Mouse (Mus musculus) heart, embryonic 16.5 days (tissue): ENCODE results near the gene Morn3. TPM values are rescaled to one million over a fixed set of nuclear protein-coding genes. Genes with fewer than 3 reads are reported as not detected.

ENCODE experiments used
- ATAC-seq: fragments of 200-750 bp; cut with Nextera tagmentation; replicated peaks from 2 replicates; pipeline ENCODE4 v1.8.0; 2017; ENCODE audit warnings: moderate number of reproducible peaks; ENCODE audit not compliant: insufficient read depth, low FRiP score; ENCODE audit errors: extremely low read depth
- H3K27ac ChIP-seq: fragments of 300-500 bp; sonication (generic); 2 replicates; pipeline ENCODE4 v1.5.1; 2014; ENCODE audit warnings: mild to moderate bottlenecking, low read length, control low read depth, moderate library complexity
- H3K27me3 ChIP-seq: fragments of 300-500 bp; sonication (generic); 2 replicates; pipeline ENCODE4 v1.6.1; 2014; ENCODE audit warnings: low read length, mixed read lengths; ENCODE audit not compliant: control insufficient read depth, insufficient read depth
- H3K36me3 ChIP-seq: fragments of 300-500 bp; sonication (generic); 2 replicates; pipeline ENCODE4 v1.6.1; 2014; ENCODE audit not compliant: control insufficient read depth, insufficient read depth
- H3K4me1 ChIP-seq: fragments of 300-500 bp; sonication (generic); 2 replicates; pipeline ENCODE4 v1.6.1; 2014; ENCODE audit warnings: low read length, mixed read lengths; ENCODE audit not compliant: control insufficient read depth, insufficient read depth
- H3K4me2 ChIP-seq: fragments of 300-500 bp; sonication (generic); 2 replicates; pipeline ENCODE4 v1.6.1; 2014; ENCODE audit warnings: low read depth, mild to moderate bottlenecking, control low read depth, low read length
- H3K4me3 ChIP-seq: fragments of 300-500 bp; sonication (generic); 2 replicates; pipeline ENCODE4 v1.5.1; 2014; ENCODE audit warnings: mild to moderate bottlenecking, control low read depth, low read length
- H3K9ac ChIP-seq: fragments of 300-500 bp; sonication (generic); 2 replicates; pipeline ENCODE4 v1.6.1; 2014; ENCODE audit warnings: low read length, control low read depth
- H3K9me3 ChIP-seq: fragments of 300-500 bp; sonication (generic); replicated peaks from 2 replicates; pipeline ENCODE4 v1.6.1; 2016; ENCODE audit warnings: low read length; ENCODE audit not compliant: control insufficient read depth
- WGBS: fragments of 180-500 bp; shearing (Covaris S2); extraction: QIAGEN DNeasy Blood & Tissue Kit; methylation state at CpG from one replicate; pipeline ENCODE4 v1.1.7; 2014; 5-methylcytosine and 5-hydroxymethylcytosine counted together
- polyA plus RNA-seq: library from polyadenylated mRNA; unstranded; fragments of >200 nt; fragmentation: Nextera tagmentation; extraction: Ambion mirVana; gene quantifications from 2 replicates; pipeline ENCODE4 v1.2.1, GENCODE M21; 2015

The Morn3 gene
- polyA plus RNA-seq, 1 experiment from 2014 or later = 1.5 TPM

DNA sequence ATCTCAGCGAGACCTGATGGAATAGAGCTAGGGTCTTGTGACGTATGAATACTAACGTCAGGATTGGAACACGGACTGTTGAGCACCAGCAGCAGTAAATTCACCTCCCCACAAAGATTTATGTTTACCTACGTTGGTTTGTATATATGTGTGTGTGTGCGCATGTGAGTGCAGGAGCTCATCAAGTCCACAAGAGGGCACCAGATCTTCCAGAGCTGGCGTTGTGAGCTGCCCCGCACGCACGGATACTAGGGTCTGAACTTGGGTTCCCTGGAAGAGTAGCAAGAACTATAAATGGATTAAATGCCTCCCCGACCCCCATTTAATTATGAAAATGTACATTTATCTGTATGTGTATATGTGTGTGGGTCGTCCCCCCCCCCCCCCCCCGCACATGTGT is 33.7 kb upstream of the Morn3 start:
- no peaks in the 10 kb centered on the region for H3K36me3 ChIP-seq
- H3K27ac ChIP-seq = no peak overlapping the region
- no peak overlapping the region for H3K9ac ChIP-seq
- no peak overlapping the region for H3K4me2 ChIP-seq
- H3K27me3 ChIP-seq = no peaks in the 10 kb centered on the region
- peaks cover 12% of the 10 kb centered on the region for H3K4me1 ChIP-seq
- no peak for ATAC-seq
- WGBS = 95% methylated on average over 12 of the region's 13 CpGs
- H3K4me3 ChIP-seq = no peak overlapping the region
- H3K9me3 ChIP-seq = peaks cover 3% of the 10 kb centered on the region; the same call in 1 of the 2 replicates

DNA sequence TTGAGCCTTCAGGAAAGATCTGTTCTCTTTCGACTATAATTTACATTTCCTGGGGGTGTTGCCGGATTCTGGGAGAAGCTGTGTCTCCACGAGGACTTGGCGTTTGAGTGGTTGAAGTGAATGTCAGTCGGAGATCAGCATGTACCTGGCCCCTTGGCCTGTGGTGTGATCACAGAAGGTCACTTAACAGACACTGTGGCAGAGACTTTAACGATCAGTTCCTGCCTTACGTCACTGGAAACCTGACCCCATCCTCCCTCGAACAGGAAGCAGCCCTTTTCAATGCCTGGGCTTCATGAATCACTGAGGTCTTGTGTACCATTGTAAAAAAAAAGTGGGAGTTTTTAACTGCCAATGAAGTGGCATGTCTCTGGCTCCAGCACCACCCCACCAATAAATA is 33.2 kb upstream of the Morn3 start:
- Histone ChIP-seq H3K27me3 (no peaks in the 10 kb centered on the region), H3K4me1 (peaks cover 15% of the 10 kb centered on the region), H3K27ac (peak overlapping the region; percentile 82), H3K9me3 (peaks cover 3% of the 10 kb centered on the region; the same call in 1 of the 2 replicates), H3K4me2 (peak overlapping the region; percentile 39; the same call in 1 of the 2 replicates), H3K4me3 (no peak overlapping the region), H3K9ac (no peak overlapping the region), H3K36me3 (no peaks in the 10 kb centered on the region)
- no peak for ATAC-seq
- WGBS = 56% methylated on average over 8 of the region's 8 CpGs

DNA sequence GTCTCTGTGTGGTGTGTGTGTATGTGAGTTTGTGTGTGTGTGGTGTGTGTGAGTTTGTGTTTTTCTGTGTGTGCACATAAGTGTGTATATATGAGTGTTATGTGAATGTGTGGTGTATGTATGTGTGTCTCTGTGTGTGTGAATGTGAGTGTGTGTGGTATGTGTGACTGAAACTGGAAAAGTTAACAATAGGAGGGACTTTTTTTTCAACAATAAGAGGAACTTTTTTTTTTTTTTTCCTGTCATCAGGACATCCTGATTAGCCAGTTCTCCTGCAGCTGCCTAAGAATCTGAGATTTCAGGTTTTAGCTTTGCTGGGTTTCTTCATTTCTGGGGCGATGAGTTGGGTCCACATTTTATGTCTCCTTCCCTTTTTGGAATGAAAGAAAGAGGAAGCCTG is 32.8 kb upstream of the Morn3 start:
- 66% methylated on average over 1 of the region's 1 CpGs for WGBS
- no peak for ATAC-seq
- Histone ChIP-seq H3K4me1 (peaks cover 17% of the 10 kb centered on the region), H3K9me3 (peaks cover 3% of the 10 kb centered on the region; the same call in 1 of the 2 replicates), H3K27me3 (no peaks in the 10 kb centered on the region), H3K9ac (no peak overlapping the region), H3K27ac (peak overlapping the region; percentile 82), H3K4me3 (no peak overlapping the region), H3K36me3 (no peaks in the 10 kb centered on the region), H3K4me2 (peak overlapping the region; percentile 39; the same call in 1 of the 2 replicates)

DNA sequence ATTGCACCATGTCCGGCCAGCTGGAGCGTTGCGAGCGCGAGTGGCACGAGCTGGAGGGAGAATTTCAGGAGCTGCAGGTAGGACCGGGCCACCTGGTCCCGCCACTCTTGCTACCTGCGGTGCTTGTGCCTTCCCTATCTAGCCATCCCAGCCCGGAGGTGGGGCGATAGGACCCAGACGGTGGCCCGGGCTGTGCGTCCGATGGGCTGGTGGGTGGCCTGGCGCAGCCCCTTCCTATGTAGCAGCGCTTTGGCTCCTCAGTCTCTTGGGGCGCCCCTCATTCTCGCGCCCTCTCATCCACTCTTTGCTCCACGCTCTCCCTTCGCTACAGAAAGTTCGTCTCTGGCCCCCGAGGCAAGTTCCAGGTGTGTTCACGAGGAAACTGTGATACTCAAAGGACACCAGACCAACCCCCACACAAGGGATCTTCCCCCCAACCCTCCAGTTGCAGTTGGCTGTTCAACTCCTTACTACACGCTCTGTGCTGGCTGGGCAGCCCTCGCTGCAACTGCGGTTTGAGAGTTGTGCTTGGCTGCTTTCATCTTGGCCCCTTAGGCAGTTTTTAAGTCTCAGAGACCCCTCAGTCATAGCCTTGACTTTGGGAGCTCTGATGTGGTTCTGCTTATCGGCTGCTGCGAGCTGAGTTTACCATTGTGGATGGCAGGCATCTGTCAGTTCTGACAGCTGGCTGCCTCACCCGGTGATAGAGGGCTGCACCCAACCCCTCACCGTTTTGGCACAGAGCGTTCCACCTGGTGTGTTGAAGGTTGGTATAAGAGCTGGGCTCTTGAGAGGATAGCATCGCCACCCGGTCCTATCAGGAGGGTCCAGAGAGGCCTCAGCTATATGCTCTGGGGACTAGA is 29.8 kb upstream of the Morn3 start:
- WGBS = under 1% methylated on average over 33 of the region's 35 CpGs
- Histone ChIP-seq H3K27me3 (no peaks in the 10 kb centered on the region), H3K4me3 (peak overlapping the region; percentile 95), H3K9ac (peak overlapping the region; percentile 90), H3K9me3 (peaks cover 3% of the 10 kb centered on the region; the same call in 1 of the 2 replicates), H3K4me1 (peaks cover 17% of the 10 kb centered on the region), H3K4me2 (peak overlapping the region; percentile 100), H3K36me3 (no peaks in the 10 kb centered on the region), H3K27ac (peak overlapping the region; percentile 85)
- ATAC-seq = peak; percentile 72

DNA sequence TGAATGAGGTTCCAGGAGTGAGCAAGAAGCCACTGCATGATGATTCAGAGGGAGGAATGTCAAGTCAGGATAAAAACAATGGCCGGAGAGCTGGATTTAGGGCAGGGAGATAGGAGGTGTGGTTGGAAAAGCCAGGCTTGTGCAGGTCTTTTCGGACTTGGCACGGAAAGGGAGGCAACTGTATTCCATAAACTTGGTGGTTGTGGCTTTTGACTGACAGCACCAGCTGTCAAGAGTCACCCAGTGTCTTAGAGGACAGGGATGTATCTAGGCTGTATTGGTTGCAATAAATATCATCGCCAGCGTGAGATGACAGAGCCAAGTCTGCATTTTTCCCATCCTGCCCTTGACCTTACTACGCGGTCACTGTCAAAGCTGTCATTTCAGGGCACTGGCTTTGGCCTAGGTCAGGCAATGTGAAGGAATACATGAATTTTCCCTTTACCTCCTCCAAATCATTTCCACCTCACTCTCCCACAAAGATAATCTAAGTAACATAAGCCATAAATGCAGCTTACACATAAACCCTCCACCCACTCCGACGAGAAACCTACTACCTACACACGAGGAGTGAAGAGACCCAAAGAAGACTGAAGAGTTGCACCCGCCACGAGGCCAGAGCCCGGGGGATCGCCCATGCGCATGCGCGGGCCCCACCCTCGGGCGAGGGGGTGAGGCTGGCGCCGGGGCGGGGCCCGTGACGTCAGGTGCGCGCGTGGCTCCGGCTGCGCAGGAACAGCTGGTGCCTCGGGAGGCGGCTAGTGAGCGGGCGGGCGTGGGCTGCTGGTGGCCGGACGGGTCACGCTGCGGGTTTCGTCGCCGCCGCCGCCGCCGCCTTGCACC is 29.0 kb upstream of the Morn3 start:
- H3K27ac ChIP-seq = peak overlapping the region; percentile 85
- peak; percentile 93 for ATAC-seq
- peaks cover 17% of the 10 kb centered on the region for H3K4me1 ChIP-seq
- peak overlapping the region; percentile 100 for H3K4me2 ChIP-seq
- no peaks in the 10 kb centered on the region for H3K27me3 ChIP-seq
- H3K4me3 ChIP-seq = peak overlapping the region; percentile 95
- peaks cover 3% of the 10 kb centered on the region; the same call in 1 of the 2 replicates for H3K9me3 ChIP-seq
- H3K36me3 ChIP-seq = no peaks in the 10 kb centered on the region
- peak overlapping the region; percentile 90 for H3K9ac ChIP-seq
- 5% methylated on average over 43 of the region's 45 CpGs for WGBS

DNA sequence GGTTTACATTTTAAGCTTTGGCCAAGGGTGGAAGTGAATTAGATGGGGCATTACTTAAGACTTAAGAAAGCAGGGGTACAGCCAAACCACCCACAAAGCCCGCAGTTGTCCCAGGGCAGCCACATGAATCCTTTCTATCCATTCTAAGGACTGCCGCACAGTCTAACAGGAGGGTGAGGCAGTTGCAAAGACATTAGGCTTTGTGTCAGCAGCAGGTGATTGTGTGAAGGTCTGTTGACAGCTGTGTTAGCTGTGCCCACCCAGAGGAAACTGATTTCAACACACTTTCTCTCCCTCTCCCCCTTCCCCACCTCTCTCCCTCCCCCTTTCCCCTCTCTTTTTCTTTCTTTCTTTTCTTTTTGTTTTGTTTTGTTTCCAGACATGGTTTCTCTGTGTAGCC is 21.9 kb upstream of the Morn3 start:
- Histone ChIP-seq H3K27ac (no peak overlapping the region), H3K4me1 (peaks cover 7% of the 10 kb centered on the region), H3K4me2 (no peak overlapping the region), H3K36me3 (no peaks in the 10 kb centered on the region), H3K9ac (no peak overlapping the region), H3K9me3 (no peaks in the 10 kb centered on the region), H3K27me3 (no peaks in the 10 kb centered on the region), H3K4me3 (no peak overlapping the region)
- no peak for ATAC-seq
- 83% methylated on average over 2 of the region's 2 CpGs for WGBS

DNA sequence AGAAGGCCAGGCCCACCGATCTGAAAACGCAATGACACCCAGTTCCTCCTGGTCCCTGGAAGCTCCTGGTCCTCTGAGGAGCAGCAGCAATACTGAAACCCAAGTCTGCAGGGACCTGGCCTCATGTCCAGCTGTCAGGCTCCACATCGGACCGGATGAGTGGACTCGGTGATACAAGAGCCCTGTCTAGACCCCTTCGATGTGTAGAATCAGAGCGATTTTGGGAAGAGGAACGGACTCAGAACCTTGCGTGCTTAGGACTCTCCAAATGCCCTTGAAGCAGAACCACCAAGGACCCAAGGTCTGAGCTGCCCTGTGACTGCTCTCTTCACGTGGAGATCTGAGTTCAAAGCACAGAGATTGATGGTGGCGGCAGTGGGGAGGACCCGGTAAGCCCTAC is 21.3 kb upstream of the Morn3 start, which contains the start of gene Tmem120b:
Gene Tmem120b, plus strand, starts transcription at position 301 of the 400 bp plus-strand sequence.
- no peaks in the 10 kb centered on the region for H3K27me3 ChIP-seq
- ATAC-seq = no peak
- H3K4me3 ChIP-seq = no peak within 1 kb of the TSS
- H3K9ac ChIP-seq = 0 out of 2 replicates have a peak within 1 kb of the TSS, but pooled peaks have one; percentile 25
- H3K4me2 ChIP-seq = peak within 1 kb of the TSS; percentile 32
- H3K9me3 ChIP-seq = no peaks in the 10 kb centered on the region
- H3K36me3 ChIP-seq = no peaks in the 10 kb centered on the region
- peak within 1 kb of the TSS; percentile 91 for H3K27ac ChIP-seq
- peaks cover 7% of the 10 kb centered on the region for H3K4me1 ChIP-seq
- 83% methylated on average over 12 of the region's 12 CpGs for WGBS

DNA sequence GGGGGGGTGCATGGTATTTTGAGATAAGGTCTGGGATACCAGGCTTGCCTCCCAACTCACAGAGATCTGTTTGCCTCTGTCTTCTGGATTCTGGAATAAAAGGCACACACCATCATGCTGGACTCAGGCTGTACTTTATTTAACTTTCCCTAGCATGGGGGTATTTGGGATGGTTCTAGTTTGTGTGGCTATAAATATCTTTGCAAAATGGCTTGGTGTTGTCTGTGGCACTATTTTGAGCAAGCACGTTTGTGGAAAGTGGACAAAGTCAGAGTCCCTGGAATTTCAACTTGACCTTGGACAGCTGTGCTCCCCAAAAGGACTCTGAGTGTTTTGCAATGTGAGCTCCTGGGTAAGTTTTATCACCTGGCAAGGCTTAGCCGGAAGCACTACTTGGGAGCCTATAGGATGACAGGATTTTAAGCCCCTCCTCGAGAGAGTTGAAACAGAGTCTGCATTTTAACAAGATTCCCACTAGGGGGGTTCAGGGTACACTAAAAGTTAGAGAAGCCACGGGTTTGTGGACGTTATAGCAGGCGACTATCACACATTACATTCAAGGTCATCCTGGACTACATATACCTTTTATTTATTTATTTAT is 20.7 kb upstream of the Morn3 start:
- ATAC-seq = peak; percentile 86
- Histone ChIP-seq H3K9ac (0 out of 2 replicates have a peak overlapping the region, but pooled peaks have one; percentile 25), H3K9me3 (no peaks in the 10 kb centered on the region), H3K27me3 (no peaks in the 10 kb centered on the region), H3K36me3 (no peaks in the 10 kb centered on the region), H3K4me2 (peak overlapping the region; percentile 32), H3K27ac (peak overlapping the region; percentile 91), H3K4me1 (peaks cover 7% of the 10 kb centered on the region), H3K4me3 (no peak overlapping the region)
- 6% methylated on average over 6 of the region's 6 CpGs for WGBS
